Mouse (Mus musculus) cerebellum, adult 11 months (tissue): ENCODE measurements around the gene Chst3.
A peak's percentile ranks its signal among the peaks of the same experiment; 100 is the strongest.
"Not testable (repeated sequence)": the region's sequence is repeated elsewhere in the genome, so short reads cannot be mapped to it uniquely, and the experiment has no call there.

ENCODE experiments used
- DNase-seq: peaks from one replicate; pipeline ENCODE4 v3.0.0; 2022

The Chst3 gene

GRCm38 (mm10) chr10:60156016-60156415 is 63.0 kb downstream of the Chst3 start:
- no peak for DNase-seq

GRCm38 (mm10) chr10:60151107-60151663 is 67.9 kb downstream of the Chst3 start:
- DNase-seq, result no peak

- DNase-seq, result peak; percentile 67
Measured at GRCm38 (mm10) chr10:60148087-60148486, 71.0 kb downstream of the Chst3 start.

DNA sequence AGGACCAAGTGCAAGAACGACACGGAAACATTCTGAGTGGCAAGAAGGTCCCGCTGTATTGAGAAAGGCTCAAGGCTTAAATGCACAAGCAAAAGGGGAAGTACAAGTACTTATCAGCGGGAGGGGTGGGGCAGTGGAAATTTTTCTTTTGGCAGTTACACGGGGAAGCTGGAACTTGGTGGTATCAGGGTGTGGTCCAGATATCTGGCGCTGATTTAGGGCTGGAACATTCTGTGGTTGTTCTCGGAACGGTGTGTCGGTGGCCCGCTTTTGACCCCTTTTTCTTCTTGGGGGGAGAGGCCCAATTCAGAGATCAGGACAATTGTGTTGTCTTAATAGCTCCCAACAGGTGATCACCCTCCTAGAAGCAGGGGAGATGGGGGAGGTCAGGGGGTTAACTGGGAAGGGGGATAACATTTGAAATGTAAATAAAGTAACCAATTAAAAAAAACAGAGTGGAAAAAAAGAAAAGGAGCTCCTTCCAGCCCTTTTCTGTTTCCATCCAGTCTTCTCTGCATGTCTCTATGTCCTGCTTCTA is 71.5 kb downstream of the Chst3 start:
- DNase-seq, result not testable (repeated sequence)

- DNase-seq, result no peak
Measured at GRCm38 (mm10) chr10:60141656-60142160, 77.4 kb downstream of the Chst3 start.

- DNase-seq, result no peak
Measured at GRCm38 (mm10) chr10:60140751-60141150, 78.3 kb downstream of the Chst3 start.

- DNase-seq, result no peak
Measured at GRCm38 (mm10) chr10:60138680-60139079, 80.4 kb downstream of the Chst3 start.

- no peak for DNase-seq
Measured at GRCm38 (mm10) chr10:60136935-60137334, 82.1 kb downstream of the Chst3 start.

DNA sequence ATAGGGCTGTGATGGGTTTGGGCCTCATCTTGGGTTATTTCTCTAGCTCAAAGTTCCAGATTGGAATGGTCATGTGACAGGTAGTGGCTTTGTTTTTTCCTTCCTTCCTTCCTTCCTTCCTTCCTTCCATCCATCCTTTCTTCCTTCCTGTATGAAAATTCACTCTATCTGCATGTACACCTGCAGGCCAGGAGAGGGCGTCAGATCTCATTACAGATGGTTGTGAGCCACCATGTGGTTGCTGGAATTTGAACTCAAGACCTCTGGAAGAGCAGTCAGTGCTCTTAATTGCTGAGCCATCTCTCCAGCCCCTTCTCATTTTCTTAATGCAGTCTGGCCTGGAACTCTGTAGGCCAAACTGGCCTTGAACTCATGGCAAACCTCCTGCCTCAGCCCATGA is 83.0 kb downstream of the Chst3 start:
- not testable (repeated sequence) for DNase-seq

GRCm38 (mm10) chr10:60134201-60134600 is 84.9 kb downstream of the Chst3 start:
- DNase-seq, result no peak

DNA sequence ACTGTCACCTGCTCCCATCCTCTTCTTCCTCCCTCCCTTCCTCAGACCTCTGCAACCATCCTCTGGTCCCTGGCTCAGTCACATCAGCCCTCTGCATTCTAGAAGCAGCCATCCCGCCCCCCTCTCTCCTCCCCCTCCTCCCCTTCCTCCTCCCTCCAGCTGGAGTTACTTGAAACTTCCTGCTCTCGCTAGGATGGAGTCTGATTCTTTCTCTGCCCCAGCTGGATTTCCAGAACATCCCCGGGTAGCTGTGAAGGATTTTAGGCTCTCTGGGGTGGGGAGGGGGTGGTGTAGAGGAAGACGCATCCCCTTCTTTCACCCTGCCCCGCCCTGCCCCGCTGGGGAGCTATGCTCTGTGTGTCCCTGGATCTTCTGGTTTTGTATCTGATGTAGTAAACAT is 85.6 kb downstream of the Chst3 start:
- DNase-seq, result no peak
